Mouse (Mus musculus): Measurements from ENCODE around the gene Cecr2. TPM values are rescaled to one million over a fixed set of nuclear protein-coding genes. Genes with fewer than 3 reads are reported as not detected.
A peak's percentile ranks its signal among the peaks of the same experiment; 100 is the strongest.

The Cecr2 gene
- total and polyA plus RNA-seq, 2 experiments = 5.1 to 9.3 TPM

DNA sequence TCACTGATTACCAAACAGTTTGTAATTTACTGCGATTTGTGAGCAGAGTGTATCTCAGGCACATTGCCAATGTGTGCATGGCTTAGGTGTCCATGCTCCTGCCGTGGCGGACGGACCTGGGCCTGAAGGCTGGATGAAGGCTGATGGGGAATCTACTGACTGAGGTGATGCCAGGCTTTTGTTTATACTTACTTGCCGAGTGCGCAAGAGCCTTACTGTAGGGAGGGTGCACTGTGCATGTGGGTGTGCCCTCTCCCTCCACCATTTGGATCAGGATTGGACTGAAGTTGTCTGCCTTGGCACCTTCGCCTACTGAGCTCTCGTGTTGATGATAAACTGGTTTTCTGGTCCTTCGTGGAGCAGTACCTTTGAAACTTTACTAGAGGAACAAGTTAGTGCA is 111.4 kb downstream of the Cecr2 start:
- Histone ChIP-seq H3K36me3 (ENCODE audit: control insufficient read depth, insufficient read depth, low read length) (no peaks in the 10 kb centered on the region), H3K27ac (replicated peaks; ENCODE audit: insufficient read depth, low read depth, low read length) (no peak overlapping the region), H3K9ac (ENCODE audit: low read depth, low read length) (no peak overlapping the region), H3K79me2 (ENCODE audit: control insufficient read depth, insufficient read depth, low read length) (no peaks in the 10 kb centered on the region), H3K27me3 (ENCODE audit: control insufficient read depth, insufficient read depth, low read length) (no peaks in the 10 kb centered on the region), H3K4me1 (ENCODE audit: control insufficient read depth, insufficient read depth, low read length) (no peaks in the 10 kb centered on the region), H3K4me3 (ENCODE audit: insufficient read depth, low read depth, low read length) (no peak overlapping the region)
- 28% methylated on average over 9 of the region's 9 CpGs for WGBS
- TF ChIP-seq CTCF (IDR thresholded peaks at IDR 0.05; ENCODE audit: low read depth, low read length) (no peak), POLR2A (IDR thresholded peaks at IDR 0.05; ENCODE audit: extremely low read depth, insufficient read depth, low read length) (no peak)
- peak; percentile 23 for DNase-seq (ENCODE audit: extremely low read depth, low read depth, low spot score)

DNA sequence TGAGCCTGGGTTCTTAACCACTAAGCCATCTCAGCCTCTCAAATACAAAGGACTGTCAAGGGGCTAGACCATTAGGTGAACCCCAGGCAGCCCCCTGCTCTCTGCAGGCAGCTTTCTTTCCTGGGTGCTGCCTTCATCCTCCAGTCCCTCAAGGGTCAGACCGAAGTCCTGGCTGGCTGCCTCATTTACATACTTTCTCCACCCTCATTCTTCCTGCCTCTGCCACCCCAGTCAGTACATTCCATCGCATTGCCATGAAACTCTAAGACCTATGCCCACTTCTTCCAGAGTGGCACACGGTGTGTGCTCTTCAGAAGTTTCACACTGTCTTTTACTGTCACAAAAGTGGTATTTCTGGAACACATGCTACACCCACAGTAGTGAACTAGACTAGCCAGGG is 112.1 kb downstream of the Cecr2 start:
- TF ChIP-seq POLR2A (IDR thresholded peaks at IDR 0.05; ENCODE audit: extremely low read depth, insufficient read depth, low read length) = no peak
- no peak for TF ChIP-seq CTCF (IDR thresholded peaks at IDR 0.05; ENCODE audit: low read depth, low read length)
- no peak for DNase-seq (ENCODE audit: extremely low read depth, low read depth, low spot score)
- Histone ChIP-seq H3K4me3 (ENCODE audit: insufficient read depth, low read depth, low read length) (no peak overlapping the region), H3K79me2 (ENCODE audit: control insufficient read depth, insufficient read depth, low read length) (no peaks in the 10 kb centered on the region), H3K9ac (ENCODE audit: low read depth, low read length) (no peak overlapping the region), H3K27ac (replicated peaks; ENCODE audit: insufficient read depth, low read depth, low read length) (no peak overlapping the region), H3K36me3 (ENCODE audit: control insufficient read depth, insufficient read depth, low read length) (no peaks in the 10 kb centered on the region), H3K27me3 (ENCODE audit: control insufficient read depth, insufficient read depth, low read length) (no peaks in the 10 kb centered on the region), H3K4me1 (ENCODE audit: control insufficient read depth, insufficient read depth, low read length) (no peaks in the 10 kb centered on the region)
- WGBS = 75% methylated on average over 3 of the region's 3 CpGs

DNA sequence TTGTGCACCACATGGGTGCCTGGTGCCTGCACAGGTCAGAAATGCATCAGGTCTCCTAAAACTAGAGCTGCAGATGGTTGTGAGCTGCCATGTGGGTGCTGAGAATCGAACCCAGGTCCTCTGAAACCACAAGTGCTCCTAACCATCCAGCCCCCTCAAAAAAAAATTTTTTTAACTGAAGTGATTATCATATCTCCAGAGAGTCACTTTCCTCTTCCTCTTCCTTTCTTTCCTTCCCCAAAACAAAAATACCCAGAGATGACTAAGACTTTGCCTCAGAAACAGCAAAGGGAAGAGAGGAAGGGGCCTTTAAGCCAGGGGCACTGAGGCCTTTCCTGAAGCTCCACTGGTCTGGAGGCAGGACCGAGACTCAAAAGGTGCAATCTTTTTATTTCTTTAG is 116.8 kb downstream of the Cecr2 start:
- TF ChIP-seq POLR2A (IDR thresholded peaks at IDR 0.05; ENCODE audit: extremely low read depth, insufficient read depth, low read length) = no peak
- no peak for TF ChIP-seq CTCF (IDR thresholded peaks at IDR 0.05; ENCODE audit: low read depth, low read length)
- Histone ChIP-seq H3K36me3 (ENCODE audit: control insufficient read depth, insufficient read depth, low read length) (no peaks in the 10 kb centered on the region), H3K27ac (replicated peaks; ENCODE audit: insufficient read depth, low read depth, low read length) (no peak overlapping the region), H3K27me3 (ENCODE audit: control insufficient read depth, insufficient read depth, low read length) (no peaks in the 10 kb centered on the region), H3K4me3 (ENCODE audit: insufficient read depth, low read depth, low read length) (no peak overlapping the region), H3K9ac (ENCODE audit: low read depth, low read length) (no peak overlapping the region), H3K4me1 (ENCODE audit: control insufficient read depth, insufficient read depth, low read length) (no peaks in the 10 kb centered on the region), H3K79me2 (ENCODE audit: control insufficient read depth, insufficient read depth, low read length) (no peaks in the 10 kb centered on the region)
- 83% methylated on average over 2 of the region's 2 CpGs for WGBS
- no peak for DNase-seq (ENCODE audit: extremely low read depth, low read depth, low spot score)

DNA sequence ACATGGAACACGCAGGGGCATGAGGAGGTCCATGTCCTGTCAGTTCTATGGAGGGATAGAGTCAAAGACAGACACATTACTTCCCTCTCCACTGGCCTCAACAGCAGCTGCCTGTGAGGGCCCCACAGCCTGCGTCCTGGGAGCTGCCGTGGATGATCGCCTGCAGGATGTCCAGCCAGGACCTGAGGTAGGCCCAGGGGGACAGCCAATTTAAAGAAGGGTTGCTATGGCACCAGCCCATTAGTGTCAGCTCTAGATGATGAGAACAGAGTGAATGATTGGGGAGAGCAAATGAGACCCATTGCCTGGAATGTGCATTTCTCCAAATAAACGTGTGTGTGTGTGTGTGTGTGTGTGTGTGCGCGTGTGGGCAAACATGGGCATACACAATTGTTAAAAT is 118.2 kb downstream of the Cecr2 start:
- H3K36me3 ChIP-seq (ENCODE audit: control insufficient read depth, insufficient read depth, low read length) = no peaks in the 10 kb centered on the region
- H3K4me3 ChIP-seq (ENCODE audit: insufficient read depth, low read depth, low read length) = no peak overlapping the region
- no peak for DNase-seq (ENCODE audit: extremely low read depth, low read depth, low spot score)
- no peak overlapping the region for H3K9ac ChIP-seq (ENCODE audit: low read depth, low read length)
- no peaks in the 10 kb centered on the region for H3K79me2 ChIP-seq (ENCODE audit: control insufficient read depth, insufficient read depth, low read length)
- WGBS = 81% methylated on average over 7 of the region's 7 CpGs
- no peaks in the 10 kb centered on the region for H3K4me1 ChIP-seq (ENCODE audit: control insufficient read depth, insufficient read depth, low read length)
- no peak overlapping the region for H3K27ac ChIP-seq (replicated peaks; ENCODE audit: insufficient read depth, low read depth, low read length)
- TF ChIP-seq CTCF (IDR thresholded peaks at IDR 0.05; ENCODE audit: low read depth, low read length) (no peak), POLR2A (IDR thresholded peaks at IDR 0.05; ENCODE audit: extremely low read depth, insufficient read depth, low read length) (no peak)
- no peaks in the 10 kb centered on the region for H3K27me3 ChIP-seq (ENCODE audit: control insufficient read depth, insufficient read depth, low read length)

DNA sequence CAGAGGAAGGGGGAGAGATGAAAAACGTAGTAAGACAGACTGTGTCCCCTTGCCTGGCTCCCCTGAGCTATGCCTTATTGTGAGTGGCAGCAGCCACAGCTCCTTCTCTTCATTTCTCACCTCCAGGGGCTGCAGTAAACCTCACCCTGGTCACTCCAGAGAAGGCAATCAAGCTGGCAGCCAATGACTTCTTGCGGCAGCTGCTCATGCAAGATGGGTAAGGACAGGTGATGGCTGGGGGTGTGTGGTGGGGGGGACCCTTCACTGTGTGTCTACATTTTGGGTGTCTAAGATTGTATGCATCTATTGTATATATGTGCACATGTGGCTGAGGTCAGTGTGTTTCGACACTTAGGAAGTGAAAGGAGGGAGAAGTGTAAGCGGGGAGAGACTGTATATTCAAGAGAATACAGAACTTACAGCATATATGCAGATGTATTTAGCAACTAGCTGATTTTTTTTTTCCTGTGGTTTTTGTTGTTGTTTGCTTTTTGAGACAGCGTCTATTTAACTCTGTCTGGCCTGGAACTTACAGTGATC is 122.0 kb downstream of the Cecr2 start:
- H3K27ac ChIP-seq (replicated peaks; ENCODE audit: insufficient read depth, low read depth, low read length) = no peak overlapping the region
- no peak for DNase-seq (ENCODE audit: extremely low read depth, low read depth, low spot score)
- peaks cover 3% of the 10 kb centered on the region; the same call in 1 of the 2 replicates for H3K36me3 ChIP-seq (ENCODE audit: control insufficient read depth, insufficient read depth, low read length)
- no peak overlapping the region for H3K4me3 ChIP-seq (ENCODE audit: insufficient read depth, low read depth, low read length)
- no peak for TF ChIP-seq CTCF (IDR thresholded peaks at IDR 0.05; ENCODE audit: low read depth, low read length)
- no peak for TF ChIP-seq POLR2A (IDR thresholded peaks at IDR 0.05; ENCODE audit: extremely low read depth, insufficient read depth, low read length)
- H3K4me1 ChIP-seq (ENCODE audit: control insufficient read depth, insufficient read depth, low read length) = no peaks in the 10 kb centered on the region
- no peaks in the 10 kb centered on the region for H3K79me2 ChIP-seq (ENCODE audit: control insufficient read depth, insufficient read depth, low read length)
- 84% methylated on average over 5 of the region's 5 CpGs for WGBS
- no peak overlapping the region for H3K9ac ChIP-seq (ENCODE audit: low read depth, low read length)
- no peaks in the 10 kb centered on the region for H3K27me3 ChIP-seq (ENCODE audit: control insufficient read depth, insufficient read depth, low read length)

DNA sequence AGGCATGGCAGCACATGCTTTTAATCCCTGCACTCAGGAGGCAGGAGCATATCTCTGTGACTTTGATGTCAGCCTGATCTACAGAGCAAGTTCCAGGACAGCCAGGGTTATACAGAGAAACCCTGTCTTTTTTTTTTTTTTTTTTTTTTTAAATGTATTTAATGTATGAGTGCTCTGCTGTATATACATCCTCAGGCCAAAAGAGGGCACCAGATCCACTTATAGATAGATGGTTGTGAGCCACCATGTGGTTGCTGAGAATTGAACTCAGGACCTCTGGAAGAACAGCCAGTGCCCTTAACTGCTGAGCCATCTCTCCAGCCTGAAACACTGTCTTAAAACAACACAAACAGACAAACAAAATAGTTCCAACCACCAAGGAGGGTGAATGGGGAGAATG is 122.7 kb downstream of the Cecr2 start:
- no peak for DNase-seq (ENCODE audit: extremely low read depth, low read depth, low spot score)

More for the DNA sequence above, 122.7 kb downstream of the Cecr2 start:
- Histone ChIP-seq H3K27me3 (ENCODE audit: control insufficient read depth, insufficient read depth, low read length) (no peaks in the 10 kb centered on the region), H3K4me3 (ENCODE audit: insufficient read depth, low read depth, low read length) (no peak overlapping the region), H3K27ac (replicated peaks; ENCODE audit: insufficient read depth, low read depth, low read length) (no peak overlapping the region), H3K9ac (ENCODE audit: low read depth, low read length) (no peak overlapping the region), H3K4me1 (ENCODE audit: control insufficient read depth, insufficient read depth, low read length) (no peaks in the 10 kb centered on the region), H3K36me3 (ENCODE audit: control insufficient read depth, insufficient read depth, low read length) (peaks cover 9% of the 10 kb centered on the region), H3K79me2 (ENCODE audit: control insufficient read depth, insufficient read depth, low read length) (no peaks in the 10 kb centered on the region)
- TF ChIP-seq CTCF (IDR thresholded peaks at IDR 0.05; ENCODE audit: low read depth, low read length) (no peak), POLR2A (IDR thresholded peaks at IDR 0.05; ENCODE audit: extremely low read depth, insufficient read depth, low read length) (no peak)
